22 mouse cellular contexts compared by ENCODE assay signal in the genomic region with DNA sequence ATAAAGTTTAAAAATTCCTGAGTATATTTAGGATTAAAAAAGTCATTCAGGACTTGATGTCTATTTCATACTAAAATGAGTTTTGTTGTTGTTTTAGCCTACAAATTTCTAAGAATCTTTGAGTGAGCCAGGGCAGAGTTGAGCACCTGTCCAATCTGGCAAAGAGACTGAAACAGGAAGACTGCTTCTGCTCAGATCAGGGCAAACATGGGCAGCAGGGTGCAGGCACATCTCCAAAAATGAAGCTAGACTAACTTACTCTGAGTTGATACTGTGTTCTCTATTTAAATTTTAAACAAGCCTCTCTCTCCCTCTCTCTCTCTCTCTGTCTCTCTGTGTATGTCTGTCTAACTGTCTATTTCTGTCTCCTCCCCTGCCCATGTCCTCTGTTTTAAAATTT.
A peak's percentile ranks its signal among the peaks of the same experiment; 100 is the strongest.
DNase-seq lines count a peak whose midpoint lies in the region; ATAC-seq lines count a peak whose summit lies in the region.
"Had no signal": no experiment of that assay in that cellular context is flagged by ENCODE, and none has a peak within 500 bp of the region (broad histone marks: within the 10 kb centered on the region; RNA-seq: fewer than 3 reads in every experiment).

No protein-coding gene starts in this region.

- H3K27ac ChIP-seq in forebrain, embryonic 14.5 days (ENCODE audit: low read depth, low read length) = no peak overlapping the region
- H3K27ac ChIP-seq in forebrain, embryonic 10.5 days = no peak overlapping the region
- H3K27ac ChIP-seq: gastrocnemius, adult 2 months; left cerebral cortex, adult 2 months; liver, embryonic 13.5 days had no signal

- no peak overlapping the region for H3K9ac ChIP-seq in forebrain, embryonic 14.5 days (ENCODE audit: low read length)
- H3K9ac ChIP-seq: liver, embryonic 13.5 days; lung, embryonic 14.5 days had no signal

- no peak overlapping the region for H3K4me2 ChIP-seq in forebrain, embryonic 14.5 days (ENCODE audit: low read length)
- H3K4me2 ChIP-seq: heart, embryonic 11.5 days; liver, embryonic 13.5 days; lung, embryonic 14.5 days had no signal

- H3K36me3 ChIP-seq in forebrain, embryonic 14.5 days (ENCODE audit: control insufficient read depth, insufficient read depth, low read length) = no peaks in the 10 kb centered on the region
- no peaks in the 10 kb centered on the region for H3K36me3 ChIP-seq in forebrain, embryonic 10.5 days (replicated peaks)
- H3K36me3 ChIP-seq: liver, embryonic 13.5 days had no signal

- H3K4me3 ChIP-seq in forebrain, embryonic 14.5 days (ENCODE audit: low read depth, low read length) = no peak overlapping the region
- no peak overlapping the region for H3K4me3 ChIP-seq in forebrain, embryonic 10.5 days
- H3K4me3 ChIP-seq: gastrocnemius, adult 2 months; left cerebral cortex, adult 2 months; liver, embryonic 13.5 days had no signal

- H3K9me3 ChIP-seq in forebrain, embryonic 14.5 days (replicated peaks; ENCODE audit: control insufficient read depth, low read length) = no peaks in the 10 kb centered on the region
- H3K9me3 ChIP-seq in forebrain, embryonic 10.5 days = no peaks in the 10 kb centered on the region
- H3K9me3 ChIP-seq: liver, embryonic 13.5 days had no signal

- ATAC-seq in forebrain, embryonic 14.5 days = no peak
- ATAC-seq: inflammation-experienced regulatory T-cells, adult 6 months had no signal

- H3K4me1 ChIP-seq in forebrain, embryonic 14.5 days (ENCODE audit: control insufficient read depth, insufficient read depth, low read length) = no peaks in the 10 kb centered on the region
- no peaks in the 10 kb centered on the region for H3K4me1 ChIP-seq in forebrain, embryonic 10.5 days
- H3K4me1 ChIP-seq: liver, embryonic 13.5 days had no signal

- no peaks in the 10 kb centered on the region for H3K27me3 ChIP-seq in forebrain, embryonic 14.5 days (replicated peaks; ENCODE audit: control insufficient read depth, insufficient read depth, low read length)
- no peaks in the 10 kb centered on the region for H3K27me3 ChIP-seq in forebrain, embryonic 10.5 days (ENCODE audit: poor library complexity, severe bottlenecking)
- H3K27me3 ChIP-seq: CH12.LX; liver, embryonic 13.5 days had no signal

- DNase-seq in forebrain, embryonic 14.5 days (ENCODE audit: low spot score) = peak; percentile 22
- DNase-seq in forebrain, embryonic 10.5 days (ENCODE audit: extremely low spot score, low spot score) = no peak
- DNase-seq in A20 (ENCODE audit: low read depth, low spot score) = peak; percentile 5
- DNase-seq in cerebellum, adult 11-12 months = peak; percentile 64
- DNase-seq in cerebellum, postnatal 14 days = peak; percentile 89 to 96
- DNase-seq in natural killer cell, adult 2 months (ENCODE audit: low spot score in 2 of 2) = no peak
- no peak for DNase-seq in adipocyte (ENCODE audit: low spot score)
- no peak for DNase-seq in ovary, adult 18-20 months (ENCODE audit: low spot score)
- DNase-seq: gastrocnemius, adult 2 months; heart, postnatal 10 days; kidney, adult 8-10 months; kidney, postnatal 36 days; layer of hippocampus, adult 9-11 months; liver, embryonic 13.5 days; lung, embryonic 14.5 days; lung, postnatal 36 days; spleen, adult 18-20 months; thymus, postnatal 4 days had no signal

Comparison
In these comparisons a context has a peak if more than half of its experiments do, and no peak if none do; other contexts are left out.
1. DNase-seq: peak in forebrain, embryonic 14.5 days (single experiment), A20 (single experiment), cerebellum, adult 11-12 months (single experiment) and cerebellum, postnatal 14 days (2 of 2); none in forebrain, embryonic 10.5 days (single experiment), natural killer cell, adult 2 months (0 of 2), adipocyte (single experiment) and ovary, adult 18-20 months (single experiment).